In the genomic region with DNA sequence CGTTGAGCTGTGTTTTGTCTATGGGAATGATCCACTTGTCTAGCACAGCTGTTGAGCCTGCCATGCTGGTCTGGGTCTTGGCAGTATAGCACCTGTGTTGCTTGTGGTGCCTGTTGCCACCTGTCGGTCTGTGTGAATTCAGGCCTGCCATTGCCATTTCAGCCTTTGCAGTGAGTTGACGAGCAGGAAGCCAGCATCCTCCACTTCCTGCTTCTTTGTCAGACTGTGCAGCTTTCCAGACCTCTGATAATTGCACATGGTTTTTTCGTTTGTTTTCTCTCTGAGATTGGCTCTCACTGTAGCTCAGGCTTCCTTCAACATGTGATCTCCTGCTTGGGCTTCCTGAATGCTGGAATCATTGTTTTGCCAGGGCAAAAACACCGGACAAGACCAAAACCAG, we compare ENCODE assay signal across 14 mouse cellular contexts. TPM values are rescaled to one million over a fixed set of nuclear protein-coding genes. Genes with fewer than 3 reads are reported as not detected.
DNase-seq lines count a peak whose midpoint lies in the region; ATAC-seq and TF ChIP-seq lines count a peak whose summit lies in the region.
"Had no signal": no experiment of that assay in that cellular context is flagged by ENCODE, and none has a peak within 500 bp of the region (broad histone marks: within the 10 kb centered on the region; RNA-seq: fewer than 3 reads in every experiment).

No protein-coding gene starts in this region.

- no peak for ATAC-seq in embryonic facial prominence, embryonic 14.5 days (ENCODE audit: low read depth)
- peak; percentile 43 for ATAC-seq in liver, postnatal 0 days
- peak; percentile 54 for ATAC-seq in inflammation-experienced regulatory T-cells, adult 6 months
- ATAC-seq: midbrain, embryonic 13.5 days had no signal

- no peak overlapping the region for H3K27ac ChIP-seq in embryonic facial prominence, embryonic 14.5 days (replicated peaks; ENCODE audit: low read depth, low read length)
- H3K27ac ChIP-seq in embryonic facial prominence, embryonic 10.5 days (replicated peaks), result no peak overlapping the region
- H3K27ac ChIP-seq in liver, postnatal 0 days (ENCODE audit: low read depth), result no peak overlapping the region
- no peak overlapping the region for H3K27ac ChIP-seq in layer of hippocampus, adult 2 months
- H3K27ac ChIP-seq: liver, embryonic 14.5 days; midbrain, embryonic 13.5 days; neural tube, embryonic 13.5 days had no signal

- 70% methylated on average over 5 of the region's 5 CpGs for WGBS in embryonic facial prominence, embryonic 14.5 days
- WGBS in embryonic facial prominence, embryonic 10.5 days, result 84% methylated on average over 5 of the region's 5 CpGs
- 66% methylated on average over 5 of the region's 5 CpGs for whole genome bisulfite sequencing in liver, postnatal 0 days (ENCODE audit: insufficient replicate concordance)

- H3K9me3 ChIP-seq in embryonic facial prominence, embryonic 14.5 days (ENCODE audit: control insufficient read depth, low read length), result no peaks in the 10 kb centered on the region
- H3K9me3 ChIP-seq in embryonic facial prominence, embryonic 10.5 days, result no peaks in the 10 kb centered on the region
- H3K9me3 ChIP-seq in liver, postnatal 0 days (ENCODE audit: low read length), result no peaks in the 10 kb centered on the region
- H3K9me3 ChIP-seq: midbrain, embryonic 13.5 days; neural tube, embryonic 13.5 days had no signal

- 0 out of 2 replicates have a peak, but pooled peaks have one; percentile 21 for TF ChIP-seq CTCF in liver, postnatal 0 days (IDR thresholded peaks at IDR 0.05; ENCODE audit: low read depth)
- TF ChIP-seq CTCF in layer of hippocampus, adult 2 months (conservative IDR thresholded peaks at IDR 0.05), result no peak

- H3K36me3 ChIP-seq in embryonic facial prominence, embryonic 14.5 days (ENCODE audit: control insufficient read depth, insufficient read depth, low read length), result peaks cover 97% of the 10 kb centered on the region
- H3K36me3 ChIP-seq in embryonic facial prominence, embryonic 10.5 days (replicated peaks), result peaks cover 100% of the 10 kb centered on the region
- H3K36me3 ChIP-seq in liver, postnatal 0 days (replicated peaks; ENCODE audit: insufficient read depth, low read length), result peaks cover 73% of the 10 kb centered on the region

- no peak for TF ChIP-seq EP300 in liver, postnatal 0 days (IDR thresholded peaks at IDR 0.05; ENCODE audit: low read depth)

- H3K4me1 ChIP-seq in embryonic facial prominence, embryonic 14.5 days (ENCODE audit: control insufficient read depth, insufficient read depth, low read length), result no peaks in the 10 kb centered on the region
- H3K4me1 ChIP-seq in embryonic facial prominence, embryonic 10.5 days, result no peaks in the 10 kb centered on the region
- no peaks in the 10 kb centered on the region for H3K4me1 ChIP-seq in liver, postnatal 0 days (ENCODE audit: insufficient read depth)
- H3K4me1 ChIP-seq: midbrain, embryonic 13.5 days; neural tube, embryonic 13.5 days had no signal

- no peak overlapping the region for H3K4me3 ChIP-seq in embryonic facial prominence, embryonic 14.5 days (ENCODE audit: low read depth, low read length)
- H3K4me3 ChIP-seq in embryonic facial prominence, embryonic 10.5 days, result no peak overlapping the region
- H3K4me3 ChIP-seq in liver, postnatal 0 days (ENCODE audit: low read depth, low read length), result no peak overlapping the region
- H3K4me3 ChIP-seq in layer of hippocampus, adult 2 months, result no peak overlapping the region
- H3K4me3 ChIP-seq: midbrain, embryonic 13.5 days; neural tube, embryonic 13.5 days had no signal

- no peak overlapping the region for H3K4me2 ChIP-seq in embryonic facial prominence, embryonic 14.5 days (ENCODE audit: low read depth, low read length)
- no peak overlapping the region for H3K4me2 ChIP-seq in liver, postnatal 0 days (ENCODE audit: low read depth, low read length)
- H3K4me2 ChIP-seq: midbrain, embryonic 13.5 days; neural tube, embryonic 13.5 days had no signal

- H3K9ac ChIP-seq in embryonic facial prominence, embryonic 14.5 days (ENCODE audit: low read depth, low read length), result no peak overlapping the region
- no peak overlapping the region for H3K9ac ChIP-seq in liver, postnatal 0 days (replicated peaks)
- H3K9ac ChIP-seq: liver, embryonic 14.5 days; midbrain, embryonic 13.5 days; neural tube, embryonic 13.5 days had no signal

- DNase-seq in embryonic facial prominence, embryonic 14.5 days (ENCODE audit: low spot score), result peak; percentile 10
- no peak for DNase-seq in embryonic facial prominence, embryonic 10.5 days (ENCODE audit: low spot score)
- DNase-seq in liver, postnatal 0 days, result no peak
- no peak for DNase-seq in liver
- peak; percentile 71 for DNase-seq in thymus, postnatal 4 days
- DNase-seq in right cerebral cortex, postnatal 36 days (ENCODE audit: low spot score in 2 of 2), result no peak
- no peak for DNase-seq in layer of hippocampus, adult 2 months (ENCODE audit: low spot score in 2 of 2)
- DNase-seq: cerebellum, adult 2 months; kidney, adult 8-10 months; lung, postnatal 36 days had no signal

- H3K27me3 ChIP-seq in embryonic facial prominence, embryonic 14.5 days (replicated peaks; ENCODE audit: control insufficient read depth, insufficient read depth, low read length), result no peaks in the 10 kb centered on the region
- H3K27me3 ChIP-seq in embryonic facial prominence, embryonic 10.5 days (replicated peaks; ENCODE audit: low read depth, poor library complexity, severe bottlenecking), result no peaks in the 10 kb centered on the region
- H3K27me3 ChIP-seq in liver, postnatal 0 days (ENCODE audit: insufficient read depth, low read length), result no peaks in the 10 kb centered on the region
- H3K27me3 ChIP-seq: midbrain, embryonic 13.5 days; neural tube, embryonic 13.5 days had no signal

RNA-seq across cellular contexts. Expression of a gene that starts 11.9 kb away (rescaled TPM):
- 183 and 202 TPM in 2 replicates for polyA plus RNA-seq in embryonic facial prominence, embryonic 14.5 days (2014; fragmentation: Nextera tagmentation; extraction: Ambion mirVana)
- polyA plus RNA-seq in embryonic facial prominence, embryonic 10.5 days (2016; fragmentation: Nextera tagmentation; extraction: Ambion mirVana), result 142 and 149 TPM in 2 replicates
- 81.1 and 87.7 TPM in 2 replicates for polyA plus RNA-seq in liver, postnatal 0 days (2015; fragmentation: Nextera tagmentation; extraction: Ambion mirVana)
- polyA plus RNA-seq in inflammation-experienced regulatory T-cells, adult 6 months (2017; shearing (Covaris generic)), result 100 to 1,000 TPM in 2 of 3 experiments, 10 to 100 TPM in 1; 87.9 to 109 (median 105) TPM
- total RNA-seq in layer of hippocampus, adult 2 months (2021), result 100 to 1,000 TPM; 171 to 181 TPM

RNA-seq across cellular contexts. Expression of a gene that starts 26.7 kb away (rescaled TPM):
- 1.4 and 1.8 TPM in 2 replicates for polyA plus RNA-seq in embryonic facial prominence, embryonic 14.5 days (2014; fragmentation: Nextera tagmentation; extraction: Ambion mirVana)
- polyA plus RNA-seq in embryonic facial prominence, embryonic 10.5 days (2016; fragmentation: Nextera tagmentation; extraction: Ambion mirVana), result 2.0 and 2.1 TPM in 2 replicates
- polyA plus RNA-seq in liver, postnatal 0 days (2015; fragmentation: Nextera tagmentation; extraction: Ambion mirVana), result 2.6 and 3.3 TPM in 2 replicates
- 10 to 100 TPM in 1 of 3 experiments, 1 to 10 TPM in 2; 4.1 to 10.6 (median 5.3) TPM for polyA plus RNA-seq in inflammation-experienced regulatory T-cells, adult 6 months (2017; shearing (Covaris generic))
- total RNA-seq in layer of hippocampus, adult 2 months (2021), result under 1 TPM; 0.31 to 0.32 TPM

Comparison
In these comparisons a context has a peak if more than half of its experiments do, and no peak if none do; other contexts are left out.
1. DNase-seq: peak in embryonic facial prominence, embryonic 14.5 days (single experiment) and thymus, postnatal 4 days (single experiment); none in embryonic facial prominence, embryonic 10.5 days (single experiment), liver, postnatal 0 days (single experiment), liver (single experiment), right cerebral cortex, postnatal 36 days (0 of 2) and layer of hippocampus, adult 2 months (0 of 2).